Mouse (Mus musculus) mouse embryonic stem cell (cell line): ENCODE results near the gene Sys1.

ENCODE experiments used
- in situ Hi-C, 2 experiments: fragments of 300-500 bp; cut with MboI; formaldehyde crosslinking; loops; 1 replicate in 1 of 2; 3 replicates in 1 of 2; pipeline ENCODE4 v1.14.3; 2019 to 2020; ENCODE audit warnings: low sequenced_read_pairs in 2 of 2, low pct_unique_long_range_greater_than_20kb in 1 of 2, mixed read lengths in 1 of 2; ENCODE audit not compliant: unreplicated experiment in 1 of 2

Gene Sys1

DNA sequence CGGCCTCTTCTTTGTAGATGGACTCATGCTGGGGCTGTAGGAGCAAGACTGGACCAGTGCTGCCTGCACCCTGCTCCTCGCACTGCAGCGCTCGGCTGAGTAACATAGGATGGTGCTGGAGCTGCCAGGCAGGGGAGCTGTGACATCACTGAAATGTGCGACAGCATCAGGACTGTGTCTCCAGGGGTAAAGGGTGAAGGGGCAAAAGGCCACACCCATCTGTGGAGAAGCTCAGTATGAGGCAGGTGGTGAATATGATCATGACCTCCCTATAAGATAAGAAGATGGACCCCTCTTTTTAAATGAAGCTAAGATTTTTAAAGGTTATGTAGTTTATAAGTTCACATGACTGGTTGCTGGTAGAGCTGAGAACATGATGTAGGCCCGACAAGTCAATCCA, 16.9 kb downstream of the Sys1 start, which contains the start of gene Trp53tg5:
Trp53tg5 (minus strand) TSS at position 101 of the 400 bp plus-strand sequence.
- in situ Hi-C loops, result no loop called here

DNA sequence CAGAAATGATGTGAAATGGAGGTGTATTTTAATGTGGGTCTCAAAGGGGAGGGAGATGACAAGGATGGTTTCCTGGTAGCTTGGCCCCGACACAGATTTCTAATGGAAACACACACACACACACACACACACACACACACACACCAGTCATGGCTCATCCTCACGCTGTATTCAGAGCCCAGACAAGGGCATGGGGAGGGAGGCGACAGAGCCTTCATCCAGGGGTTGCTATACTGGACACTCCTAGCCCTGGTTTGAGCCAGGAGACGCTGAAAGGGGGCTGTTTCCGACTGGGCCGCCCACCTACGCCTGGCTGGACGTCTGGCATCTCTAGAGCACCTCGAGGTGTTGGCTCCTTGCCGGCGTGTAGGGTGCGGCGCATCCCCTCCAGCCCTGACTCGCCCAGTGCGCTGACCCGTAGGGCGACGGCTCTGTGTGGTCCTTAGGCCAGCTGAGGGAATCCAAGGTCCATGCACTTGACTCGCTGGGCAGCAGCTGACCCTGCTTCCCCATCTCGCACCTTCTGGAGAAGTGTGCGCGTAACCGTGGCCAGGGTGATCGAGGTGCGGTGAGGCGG, 29.0 kb downstream of the Sys1 start, which contains the start of gene Dbndd2:
Dbndd2 (plus strand) TSS at position 426 of the 577 bp plus-strand sequence.
- in situ Hi-C loops, result no loop called here

DNA sequence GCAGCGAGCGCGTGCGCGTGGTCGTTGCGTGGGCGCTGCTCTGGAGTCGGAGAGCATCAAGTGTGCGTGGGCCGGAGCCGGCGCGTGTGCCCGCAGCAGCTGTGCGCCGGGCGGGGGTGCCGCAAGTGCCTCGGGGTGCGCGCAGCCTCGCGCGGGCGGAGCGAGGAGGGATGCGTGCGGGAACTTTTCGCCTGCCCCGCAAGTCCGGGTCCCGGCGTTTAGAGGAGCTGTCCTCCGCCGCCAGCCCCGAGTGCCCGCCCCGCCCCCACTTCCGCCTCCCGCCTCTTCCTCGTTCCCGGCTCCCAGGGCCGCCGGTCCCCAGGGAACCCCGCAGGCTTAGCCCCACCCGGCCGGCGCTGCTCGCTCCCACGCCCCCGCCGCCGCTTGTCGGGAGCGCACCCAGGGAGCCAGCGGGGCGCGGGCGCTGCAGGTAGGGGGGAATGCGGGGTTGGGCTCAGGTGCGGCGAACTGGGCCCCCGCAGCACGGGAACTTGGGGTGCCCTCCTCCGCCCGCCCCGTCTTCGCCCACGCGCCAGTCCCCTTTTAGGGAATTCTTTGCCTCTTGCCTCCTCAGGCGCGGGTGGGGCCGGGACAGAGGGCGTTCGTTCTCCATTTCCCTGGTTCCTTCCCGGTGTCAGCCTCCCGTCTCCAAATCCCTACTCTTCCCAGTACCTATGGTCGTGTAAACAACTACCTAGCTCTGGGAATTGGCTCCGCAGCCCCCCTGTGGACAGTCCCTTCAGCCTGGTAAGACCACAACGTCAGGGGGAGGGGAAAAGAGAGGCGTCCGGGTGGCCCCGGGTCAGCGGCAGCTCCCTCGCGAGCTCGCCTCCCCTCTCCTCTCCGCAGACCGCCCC, 29.7 kb downstream of the Sys1 start:
- in situ Hi-C loops, result no loop called here

DNA sequence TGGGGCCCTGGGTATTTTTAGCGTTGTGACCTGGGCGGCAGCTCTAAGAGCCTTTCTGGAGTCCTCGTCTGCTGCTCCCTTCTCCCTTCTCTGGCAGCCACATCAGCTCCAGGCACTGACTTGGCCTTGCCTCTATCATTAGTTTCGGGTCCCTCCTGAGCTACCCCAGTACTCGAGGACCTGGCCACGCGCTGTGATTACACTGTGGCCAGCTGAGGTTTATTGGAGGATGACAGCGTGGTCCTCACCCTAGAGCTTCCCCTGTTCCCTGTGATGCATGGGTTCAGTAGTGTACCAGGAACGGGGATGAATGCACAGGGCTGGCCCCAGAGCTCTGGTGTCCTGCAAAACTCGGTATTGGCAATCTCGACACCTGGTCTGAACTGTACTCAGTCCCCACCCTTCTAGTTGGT, 30.4 kb downstream of the Sys1 start:
- in situ Hi-C loops, result no loop called here

DNA sequence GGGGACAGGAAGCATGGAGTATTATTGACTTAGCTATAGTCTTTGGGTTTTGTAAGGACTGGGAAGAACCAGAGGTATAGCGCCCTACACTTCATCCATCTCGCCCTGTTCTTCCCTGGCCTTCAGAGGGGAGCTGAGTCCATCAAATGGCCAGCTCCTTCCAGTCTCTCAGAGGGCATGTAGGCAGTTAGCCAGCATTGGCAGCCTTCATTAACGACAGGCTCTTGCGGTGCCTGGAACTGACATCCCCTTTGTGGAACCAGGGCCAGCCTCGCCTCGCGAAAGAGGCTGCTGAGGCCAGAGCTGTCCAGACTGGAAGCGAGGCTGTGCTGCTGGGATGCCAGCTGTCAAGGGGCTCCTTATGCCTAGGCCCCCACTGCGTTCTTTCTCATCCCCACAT, 31.0 kb downstream of the Sys1 start:
- in situ Hi-C loops, result no loop called here

DNA sequence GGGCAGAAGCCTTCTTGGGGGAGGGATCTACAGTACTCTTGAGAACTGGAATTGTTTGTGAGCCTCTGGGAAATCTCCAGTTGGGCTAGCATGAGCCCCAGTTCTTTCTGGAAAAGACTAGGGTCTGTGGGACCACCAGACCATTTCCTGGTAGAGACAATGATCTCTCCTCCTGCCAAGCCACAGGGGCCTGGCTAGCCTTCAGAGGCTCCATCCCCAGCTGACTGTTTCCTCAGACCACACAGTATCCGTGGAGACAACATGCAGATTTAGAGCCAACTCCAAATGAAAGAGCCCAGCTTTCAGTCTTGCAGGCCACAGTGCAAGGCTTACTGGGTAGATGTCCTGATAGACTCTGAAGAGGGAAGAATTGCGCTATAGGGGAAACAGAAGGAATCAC, 37.4 kb downstream of the Sys1 start:
- in situ Hi-C loops, result no loop called here

DNA sequence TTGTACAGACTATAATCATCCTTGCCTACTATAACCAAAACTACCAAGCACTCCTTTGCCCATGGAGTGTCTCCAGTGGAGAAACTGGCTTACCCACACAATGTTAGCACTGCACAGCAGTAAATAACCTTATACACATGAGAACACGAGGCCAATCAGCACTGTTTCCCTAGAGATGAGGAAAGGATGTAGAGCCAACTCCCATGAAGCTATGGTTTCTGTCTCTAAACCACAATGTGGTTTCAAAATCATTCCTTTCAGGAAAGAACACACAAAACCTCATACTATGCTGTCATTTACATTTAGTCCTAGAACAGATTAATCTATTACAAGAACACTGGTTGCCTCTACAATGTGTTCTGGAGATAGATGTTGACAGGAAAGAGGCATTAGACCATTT, 39.6 kb downstream of the Sys1 start:
- in situ Hi-C loops, result no loop called here

DNA sequence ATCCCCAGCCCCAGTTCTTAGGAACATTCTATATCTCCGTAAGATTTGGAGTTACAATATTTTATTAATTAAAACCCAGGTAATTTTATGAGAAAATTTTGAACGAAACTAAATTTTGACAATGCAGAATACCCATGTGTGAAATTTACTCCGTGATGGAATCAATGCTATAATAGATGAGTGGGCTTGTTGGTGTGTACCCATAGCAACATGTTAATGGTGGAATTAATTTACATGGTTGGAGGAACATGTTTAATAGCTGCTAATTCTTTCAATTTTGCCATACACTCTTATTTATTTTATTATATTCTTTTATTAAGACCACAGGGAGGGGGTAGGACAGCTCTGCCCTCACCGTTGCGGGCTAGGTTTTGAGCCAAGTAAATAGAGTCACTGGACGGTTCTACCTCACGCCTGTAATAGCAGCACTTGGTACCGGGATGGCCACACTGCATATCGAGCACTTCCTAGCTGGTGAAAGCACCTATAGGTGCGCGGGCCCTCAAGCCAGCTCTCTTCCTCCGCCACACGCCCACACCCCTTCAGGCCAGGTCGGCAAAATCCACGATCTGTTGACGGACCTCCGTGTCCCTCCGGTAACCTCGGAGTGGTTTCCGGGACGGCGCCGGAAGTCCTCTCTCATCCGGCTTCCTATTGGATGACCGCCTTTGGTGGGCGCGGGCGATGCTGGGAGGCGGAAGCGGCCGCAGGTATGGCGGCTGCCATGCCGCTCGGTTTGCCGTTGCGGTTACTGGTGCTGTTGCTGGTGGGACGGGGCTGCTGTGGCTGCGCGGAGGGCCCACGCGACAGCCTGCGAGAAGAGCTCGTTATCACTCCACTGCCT, 40.3 kb downstream of the Sys1 start, which contains the start of gene Pigt:
Pigt (plus strand) TSS at position 674 of the 844 bp plus-strand sequence.
- in situ Hi-C loops, result no loop called here

DNA sequence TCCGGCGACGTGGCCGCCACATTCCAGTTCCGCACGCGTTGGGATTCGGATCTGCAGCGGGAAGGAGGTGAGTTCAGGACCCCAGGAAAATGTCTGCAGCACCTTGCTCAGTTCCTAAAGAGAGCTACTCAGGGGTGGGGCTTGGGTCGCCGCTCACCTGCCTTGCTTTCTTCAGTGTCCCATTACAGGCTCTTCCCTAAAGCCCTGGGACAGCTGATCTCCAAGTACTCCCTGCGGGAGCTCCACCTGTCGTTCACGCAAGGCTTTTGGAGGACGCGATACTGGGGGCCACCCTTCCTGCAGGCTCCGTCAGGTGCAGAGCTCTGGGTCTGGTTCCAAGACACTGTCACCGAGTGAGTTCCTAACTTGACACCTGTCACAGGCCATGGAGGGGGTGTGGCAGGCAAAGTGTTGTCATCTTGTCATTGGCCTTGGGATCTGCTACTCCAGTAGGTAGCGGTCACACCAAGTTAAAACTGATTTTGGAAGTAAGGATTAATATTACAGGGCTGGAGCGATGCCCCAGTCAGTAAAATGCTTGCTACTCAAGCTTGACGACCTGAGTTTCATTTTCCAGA, 41.0 kb downstream of the Sys1 start:
- in situ Hi-C loops, result no loop called here

DNA sequence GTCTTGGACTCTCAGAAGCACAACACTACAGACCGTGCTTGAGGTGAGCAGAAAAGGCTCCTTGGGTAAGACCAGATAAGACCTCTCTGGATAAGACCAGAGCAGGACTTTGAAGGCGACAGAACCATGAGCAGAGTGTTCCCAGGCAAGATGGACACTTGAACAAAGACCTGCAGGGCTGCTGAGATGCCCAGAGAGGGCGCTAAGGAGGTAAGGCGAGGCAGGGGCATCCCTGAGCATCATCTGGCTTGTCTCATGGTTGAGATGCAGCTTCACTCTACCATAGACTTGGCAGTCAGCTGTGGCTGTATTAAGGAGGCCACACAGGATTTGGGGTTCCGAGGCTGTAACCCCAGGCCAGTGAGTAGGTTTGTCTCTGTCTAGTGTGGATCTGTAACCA, 42.6 kb downstream of the Sys1 start:
- in situ Hi-C loops, result no loop called here

DNA sequence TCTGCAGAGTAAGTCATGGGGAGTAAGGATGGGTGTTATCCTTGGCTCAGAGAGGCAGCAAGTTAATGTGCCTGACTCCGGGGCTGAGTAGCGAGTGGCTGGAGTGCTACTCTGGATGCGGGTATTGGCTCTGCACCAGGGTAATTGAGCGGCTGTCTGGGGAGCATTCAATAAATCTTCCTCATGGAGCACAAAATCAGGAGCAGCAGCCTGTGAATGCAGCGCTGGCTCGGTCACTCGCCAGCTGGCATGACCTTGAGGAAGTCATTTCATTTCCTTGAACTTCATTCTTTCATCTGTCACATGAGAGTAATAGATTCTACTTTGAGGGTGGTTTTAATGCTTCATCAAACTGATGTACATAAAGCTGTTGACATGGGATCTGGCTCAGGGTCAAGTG, 43.7 kb downstream of the Sys1 start:
- in situ Hi-C loops, result no loop called here

DNA sequence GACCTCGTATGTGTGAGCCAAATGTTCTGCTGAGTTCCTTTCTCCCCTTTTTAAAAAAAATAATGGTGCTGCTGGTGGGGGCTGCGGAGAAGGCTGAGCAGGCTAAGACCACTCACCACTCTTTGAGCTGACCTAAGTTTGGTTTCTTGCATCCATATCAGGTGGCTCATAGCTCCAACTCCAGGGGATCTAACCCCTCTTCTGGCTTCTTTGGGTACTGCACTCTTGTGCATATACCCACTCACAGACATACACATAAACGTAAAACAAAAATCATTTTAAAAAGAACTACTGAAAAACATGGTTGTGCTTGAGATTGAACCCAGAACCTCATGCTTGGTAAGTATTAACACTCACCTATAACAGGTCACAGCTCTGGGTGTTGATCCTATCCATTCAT, 48.2 kb downstream of the Sys1 start:
- in situ Hi-C loops, result no loop called here

DNA sequence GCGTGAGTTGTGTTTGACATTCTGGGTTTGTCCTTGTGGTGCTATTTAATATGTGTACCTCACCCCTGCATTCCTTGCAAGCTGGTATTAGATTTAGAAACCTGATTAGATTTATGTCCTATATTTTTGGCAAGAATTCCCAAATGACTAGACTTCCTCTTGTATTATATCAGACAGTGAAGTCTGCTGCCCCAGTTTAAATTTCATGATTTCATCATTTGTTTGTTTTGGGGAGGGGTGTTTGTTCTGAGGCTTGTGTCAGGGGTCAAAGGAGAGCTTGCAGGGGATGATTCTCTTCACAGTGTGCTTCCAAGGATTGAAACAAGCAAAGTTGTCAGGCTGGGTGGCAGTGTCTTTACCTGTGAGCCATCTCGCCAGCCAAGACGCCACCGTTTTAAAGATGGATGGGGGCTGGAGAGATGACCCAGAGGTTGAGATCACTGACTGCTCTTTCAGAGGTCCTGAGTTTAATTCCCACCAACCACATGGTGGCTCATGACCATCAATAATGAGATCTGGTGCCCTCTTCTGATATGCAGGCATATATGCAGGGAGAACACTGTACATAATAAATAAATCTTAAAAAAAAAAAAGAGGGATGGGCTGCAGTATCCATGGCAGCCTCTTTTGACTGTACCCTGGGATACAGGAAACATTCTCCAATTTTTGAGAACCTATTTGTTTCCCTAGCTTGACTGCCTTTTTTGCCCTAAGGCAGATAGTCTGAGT, 49.0 kb downstream of the Sys1 start:
- in situ Hi-C loops, result no loop called here

DNA sequence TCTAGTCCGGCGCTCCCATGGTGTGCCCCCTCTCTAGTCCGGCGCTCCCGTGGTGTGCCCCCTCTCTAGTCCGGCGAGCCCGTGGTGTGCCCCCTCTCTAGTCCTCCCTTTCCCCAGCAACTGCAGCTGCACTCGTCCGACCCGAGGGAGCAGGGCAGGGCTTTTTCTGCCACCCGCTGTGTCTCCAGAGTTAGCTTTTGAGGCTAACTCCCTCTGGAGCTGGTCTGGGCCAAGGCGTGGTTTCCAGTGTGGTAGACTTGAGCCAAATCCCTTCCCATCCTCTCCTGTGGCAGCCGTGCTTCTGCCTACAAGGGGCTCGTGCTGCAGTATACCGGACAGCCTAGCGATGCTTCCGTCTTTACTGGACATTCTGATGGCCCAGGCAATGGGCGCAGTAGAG, 51.0 kb downstream of the Sys1 start:
- in situ Hi-C loops, result no loop called here

DNA sequence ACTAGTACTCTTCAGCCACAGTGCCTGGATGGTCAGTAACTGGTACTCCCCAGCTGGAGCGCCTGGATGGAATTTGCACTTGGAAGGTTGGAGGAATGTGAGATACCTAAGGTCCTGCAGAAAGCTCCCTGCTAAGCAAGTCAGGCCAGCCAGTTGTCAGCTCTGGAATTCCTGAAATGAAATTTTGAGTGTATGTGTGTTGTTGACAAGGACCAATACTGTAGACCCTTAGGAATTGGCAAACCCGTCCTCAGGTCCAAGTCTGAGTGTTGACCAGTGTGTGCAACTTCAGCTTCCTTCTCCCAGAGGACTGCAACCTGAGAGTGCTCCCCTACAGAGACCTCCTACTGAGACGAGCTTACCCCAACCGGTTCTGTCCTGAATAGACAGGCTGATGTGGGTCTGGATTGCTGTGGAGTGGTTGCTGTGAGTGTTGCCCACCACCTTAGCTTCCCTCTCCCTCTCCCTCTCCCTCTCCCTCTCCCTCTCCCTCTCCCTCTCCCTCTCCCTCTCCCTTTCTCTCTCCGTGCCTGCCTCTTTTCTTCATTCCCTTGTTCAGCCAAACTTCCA, 53.9 kb downstream of the Sys1 start:
- in situ Hi-C loops, result loop anchor here in 1 of 2 experiments (10.0 kb wide), 1 partner anchor 96 kb away; no protein-coding TSS in a partner anchor

DNA sequence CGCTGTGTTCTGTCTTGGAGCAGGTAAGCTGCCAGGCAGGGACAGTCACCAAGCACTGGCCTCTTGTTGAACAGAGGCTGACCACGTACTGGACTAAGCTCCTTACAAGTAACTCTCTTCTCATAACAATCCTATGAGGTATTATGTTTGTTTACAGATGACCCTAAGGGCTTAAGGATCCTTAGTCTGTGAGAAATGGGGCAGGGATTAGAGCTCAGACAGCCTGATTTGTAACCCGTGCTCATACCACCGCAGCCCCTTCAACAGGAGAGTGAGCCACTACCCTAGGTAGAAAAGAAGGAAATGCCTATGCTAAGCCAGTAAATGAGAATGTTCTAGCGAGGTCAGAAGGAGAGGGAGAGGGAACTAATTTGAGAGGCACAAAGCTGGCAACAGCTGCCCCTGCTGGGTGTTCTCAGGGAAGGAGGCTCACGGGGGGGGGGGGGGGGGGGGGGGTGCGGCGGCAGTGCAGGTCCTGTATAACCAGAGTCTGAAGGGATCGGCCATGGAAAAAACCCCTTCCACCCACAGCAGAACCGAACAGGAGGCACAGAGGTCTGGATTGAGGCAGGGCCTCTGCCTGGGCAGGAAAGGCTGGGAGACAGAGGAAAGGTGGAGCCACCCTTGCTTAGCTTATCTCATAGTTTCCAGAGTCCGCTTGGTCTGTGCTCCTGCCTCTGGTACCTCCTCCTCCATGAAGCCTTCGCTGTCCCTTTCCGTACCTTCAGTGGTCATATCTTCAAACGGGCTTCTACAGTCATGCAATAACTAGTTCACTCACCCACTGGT, 55.6 kb downstream of the Sys1 start:
- in situ Hi-C loops, result loop anchor here in 1 of 2 experiments (10.0 kb wide), 1 partner anchor 98 kb away; no protein-coding TSS in a partner anchor

DNA sequence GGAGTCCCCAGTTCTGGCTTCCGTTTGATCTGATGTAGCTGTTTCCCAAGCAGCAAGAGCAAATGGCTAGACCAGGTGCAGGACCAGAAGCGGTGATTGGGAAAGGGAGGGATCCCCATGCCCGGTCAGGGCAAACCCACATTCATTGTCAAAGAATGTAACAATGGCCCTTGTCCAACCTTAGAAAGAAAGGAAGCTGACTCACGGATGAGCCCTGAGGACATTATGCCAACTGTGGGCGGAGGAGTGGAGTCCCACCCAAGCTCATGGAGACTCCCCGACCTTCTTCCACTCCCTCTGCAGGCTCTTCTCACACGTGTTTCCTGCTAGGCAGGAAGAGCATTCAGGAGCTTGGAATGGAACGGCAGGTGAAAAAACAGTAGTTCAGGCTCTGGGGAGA, 56.6 kb downstream of the Sys1 start:
- in situ Hi-C loops, result loop anchor here in 1 of 2 experiments (10.0 kb wide), 1 partner anchor 99 kb away; no protein-coding TSS in a partner anchor
